Mouse (Mus musculus) testis, postnatal 14 days (tissue): ENCODE data around the gene Rsph3b.
"Not testable (repeated sequence)": the region's sequence is repeated elsewhere in the genome, so short reads cannot be mapped to it uniquely, and the experiment has no call there.

Source experiments
- DNase-seq: peaks from one replicate; pipeline ENCODE4 v3.0.0; 2021; ENCODE audit warnings: low spot score

The Rsph3b gene

DNA sequence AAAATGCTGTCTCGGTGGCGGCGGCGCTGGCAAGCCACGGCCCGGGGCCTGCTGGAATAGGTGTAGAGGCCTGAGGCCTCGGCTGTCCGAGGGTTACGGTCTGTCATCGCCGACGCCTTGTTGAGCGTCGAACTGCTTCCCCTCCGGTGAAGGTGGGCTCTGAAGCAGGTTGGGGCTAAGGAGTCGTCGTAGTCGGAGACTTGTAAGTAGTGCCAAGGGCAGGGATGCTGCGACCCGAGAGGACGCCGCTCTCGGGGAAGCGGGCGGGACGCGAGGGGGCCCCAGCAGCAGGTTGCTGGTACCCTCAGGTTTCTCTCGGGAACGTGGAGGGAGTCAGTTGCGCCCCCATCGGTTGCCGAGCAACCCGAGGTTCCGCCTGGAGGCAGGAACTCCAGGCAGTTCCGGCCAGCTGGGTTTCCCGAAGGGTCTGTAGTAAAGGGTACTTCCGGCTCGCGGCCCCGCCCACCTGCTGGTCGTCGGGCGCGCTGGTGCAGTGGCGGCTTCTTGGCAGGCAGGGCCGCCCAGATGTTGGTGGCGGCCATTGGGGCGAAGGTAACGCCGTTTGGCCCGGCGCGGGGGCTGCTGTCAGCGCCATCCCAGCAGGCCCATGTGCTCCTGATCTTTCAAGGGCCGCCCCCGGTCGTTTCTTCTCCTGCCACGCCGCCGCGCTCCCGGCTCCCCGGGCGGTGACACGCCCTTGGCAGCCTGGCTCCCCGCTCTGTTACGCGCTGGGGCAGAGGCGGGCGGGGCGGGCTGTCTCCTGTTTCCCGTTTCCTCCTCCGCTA, at the start of gene Rsph3b:
Rsph3b (minus strand) TSS at position 699 of the 785 bp plus-strand sequence.
- peak; percentile 92 for DNase-seq

DNA sequence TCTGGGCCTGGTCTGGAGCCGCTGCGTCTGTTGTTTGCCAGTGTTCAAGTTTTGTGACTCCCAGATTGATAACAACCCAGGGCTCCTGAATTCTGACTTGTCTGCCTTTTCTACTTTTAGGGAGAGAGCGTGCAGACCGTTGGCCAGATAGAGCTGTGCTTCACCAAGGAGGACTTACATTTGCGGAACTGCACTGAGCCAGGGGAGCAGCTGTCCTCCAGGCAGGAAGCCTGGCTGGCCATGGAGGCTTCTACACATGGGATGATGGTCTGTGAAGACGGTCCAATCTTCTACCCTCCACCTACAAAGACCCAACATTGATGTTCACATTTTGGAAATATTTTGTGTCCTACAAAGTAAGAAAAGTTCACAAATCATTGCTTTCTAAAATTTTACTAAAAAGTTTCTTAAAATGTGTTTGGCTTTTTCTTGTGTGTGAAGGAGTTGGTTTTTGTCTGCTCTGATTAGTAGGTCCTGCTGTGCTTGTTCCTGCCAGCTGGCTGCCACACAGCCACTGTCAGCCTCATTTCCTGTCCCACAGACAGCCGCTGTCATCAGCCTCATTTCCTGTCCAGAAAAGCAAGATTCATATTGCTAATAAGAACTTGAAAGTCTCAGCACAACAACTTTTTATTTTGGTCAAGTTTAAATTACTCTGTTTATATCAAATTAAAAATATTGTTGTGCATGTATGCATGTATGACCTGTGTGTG, 49.5 kb upstream of the Rsph3b start:
- DNase-seq: not testable (repeated sequence)

DNA sequence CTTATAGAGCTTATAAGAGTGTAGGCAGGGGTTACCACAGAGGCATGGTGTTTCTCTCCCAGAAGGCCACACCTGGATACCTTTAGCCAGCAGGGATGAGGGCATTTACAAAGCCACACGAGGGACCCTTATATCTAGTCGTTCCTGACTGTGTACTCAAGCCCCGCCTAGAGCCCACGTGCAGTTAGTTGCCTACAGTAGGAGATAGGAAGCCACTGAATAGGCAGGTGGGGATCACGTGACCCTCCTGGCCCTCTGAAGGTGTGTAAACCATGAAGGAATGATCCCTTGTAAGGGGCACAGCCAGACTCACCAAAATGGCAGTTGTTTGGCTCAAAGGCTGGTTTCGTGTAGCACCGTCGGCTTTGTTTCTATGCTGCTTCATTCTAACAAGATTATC, 48.3 kb upstream of the Rsph3b start:
- DNase-seq: not testable (repeated sequence)

DNA sequence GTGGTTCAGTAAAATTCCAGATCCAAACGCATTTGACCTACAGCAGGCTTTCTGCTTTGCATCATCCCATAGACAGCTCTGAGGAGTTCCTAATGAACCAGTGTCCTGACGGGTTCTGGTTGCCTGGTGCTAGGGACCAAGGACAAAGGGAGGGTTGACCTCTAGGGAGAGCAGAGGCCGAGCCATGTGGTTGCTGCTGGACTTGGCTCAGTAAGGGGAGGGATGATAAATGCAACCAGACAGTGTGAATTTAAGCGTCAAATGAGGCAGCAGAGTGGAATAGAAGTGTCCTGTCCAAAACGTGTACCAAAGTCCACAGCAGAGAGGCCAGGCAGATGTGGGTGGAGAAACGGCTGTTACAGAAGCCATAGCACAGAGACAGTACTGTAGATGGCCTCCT, 47.0 kb upstream of the Rsph3b start:
- not testable (repeated sequence) for DNase-seq

DNA sequence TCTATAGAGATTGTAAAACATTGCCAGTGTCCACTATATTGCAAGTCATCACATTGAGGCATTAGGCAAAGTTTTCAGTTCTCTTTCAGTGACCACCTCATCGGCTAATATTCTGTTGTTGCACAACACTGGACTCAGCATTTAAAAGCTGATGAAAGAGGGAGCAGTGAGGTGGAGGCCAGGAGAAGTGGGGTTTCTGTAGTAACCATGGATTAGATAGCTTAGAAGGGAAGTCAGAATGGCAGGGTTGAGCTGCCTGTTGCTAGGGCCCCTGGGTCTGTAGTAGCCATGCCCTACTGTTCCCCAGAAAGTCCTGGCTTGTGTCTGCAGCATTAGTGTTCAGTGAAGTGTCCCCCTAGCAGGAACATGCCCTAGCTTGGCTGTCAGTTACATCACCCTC, 37.6 kb upstream of the Rsph3b start:
- not testable (repeated sequence) for DNase-seq

- not testable (repeated sequence) for DNase-seq
Observed at GRCm38 (mm10) chr17:6980144-6980543, 31.7 kb upstream of the Rsph3b start.

DNA sequence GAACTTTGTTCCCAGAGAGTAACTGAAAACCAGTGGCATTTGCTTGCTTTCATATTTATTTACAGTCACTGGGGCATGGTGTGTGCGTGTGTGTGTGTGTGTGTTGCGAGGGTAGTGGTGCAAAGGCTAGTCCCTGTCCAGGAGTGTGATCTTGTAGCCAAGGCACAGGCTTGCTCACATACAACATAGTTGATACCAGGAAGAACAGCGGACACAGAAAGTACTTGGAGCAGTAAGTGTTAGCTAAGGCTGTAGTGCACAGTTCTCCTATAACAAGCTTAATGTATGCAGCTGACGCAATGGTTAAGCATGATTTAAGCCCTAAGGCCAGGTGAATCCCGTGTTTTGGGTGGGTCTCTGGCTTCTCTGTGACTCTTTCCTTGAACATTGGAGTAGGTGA, 30.9 kb upstream of the Rsph3b start:
- DNase-seq: not testable (repeated sequence)

DNA sequence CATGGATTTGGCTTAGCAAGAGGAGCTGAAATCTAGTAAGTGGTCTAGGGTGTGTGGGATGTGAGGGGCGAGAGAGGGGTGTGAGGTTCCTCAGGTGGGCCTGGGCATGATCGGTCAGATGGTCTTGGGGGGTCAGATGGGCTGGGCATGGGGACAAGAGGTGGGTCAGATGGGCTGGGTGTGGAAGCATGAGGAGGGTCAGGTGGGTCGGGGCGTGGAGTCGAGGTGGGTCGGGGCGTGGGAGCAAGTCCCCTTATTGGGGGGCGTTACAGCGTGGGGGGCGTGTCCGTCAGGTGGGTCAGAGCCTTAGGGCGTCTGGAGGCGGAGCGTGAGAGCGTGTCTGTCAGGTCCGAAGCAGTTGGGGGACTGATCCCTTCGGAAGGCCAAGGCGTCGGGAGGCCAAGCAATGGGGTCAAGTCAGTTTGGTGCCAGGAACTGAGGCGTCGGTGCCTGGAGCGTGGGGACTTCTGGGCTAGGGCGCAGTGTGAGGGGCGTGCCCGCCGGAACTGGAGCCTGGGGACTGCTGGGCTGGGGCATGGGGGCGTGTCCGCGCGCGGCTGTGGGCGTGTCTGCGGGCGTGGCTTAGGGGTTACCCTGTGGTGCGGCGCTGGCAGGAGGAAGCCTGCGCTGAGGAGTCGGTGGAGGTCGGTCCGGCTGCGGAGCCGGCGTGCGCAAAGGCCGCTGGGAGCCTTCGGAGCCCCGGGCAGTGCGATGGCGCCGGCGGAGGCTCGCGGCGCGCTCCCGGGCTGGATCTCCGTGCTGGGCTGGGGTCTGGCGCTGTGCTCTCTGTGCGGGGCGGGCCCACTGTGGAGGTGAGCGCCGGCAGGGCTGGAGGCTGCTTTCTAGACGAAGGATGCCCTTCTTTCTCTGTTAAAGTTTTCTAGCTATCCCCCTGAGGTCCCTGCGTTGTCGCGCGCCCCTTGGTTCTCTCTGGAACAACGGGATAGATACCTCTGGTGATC, 30.1 kb upstream of the Rsph3b start, which contains the start of gene Gm49721:
Gm49721 (plus strand) TSS at position 618 of the 962 bp plus-strand sequence.
- DNase-seq: peak; percentile 88

DNA sequence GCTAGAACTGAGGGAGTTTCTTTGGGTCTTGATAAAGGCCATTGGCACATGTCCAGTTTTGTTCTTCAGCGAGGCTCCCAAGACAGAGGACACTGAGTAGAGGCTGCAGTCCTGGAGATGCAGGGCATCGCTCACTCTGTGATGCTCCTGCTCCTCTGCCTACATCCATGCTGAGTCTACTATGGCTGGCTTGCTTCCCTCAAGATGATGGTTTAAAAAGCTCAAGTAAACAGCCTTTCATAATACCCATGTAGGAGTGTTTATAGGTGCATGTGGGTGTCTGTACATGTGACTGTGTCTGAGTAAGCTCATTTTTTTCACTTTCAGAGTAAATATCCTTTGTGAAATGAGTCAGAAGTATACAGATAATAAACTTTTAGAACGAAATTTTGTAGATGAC, 26.5 kb upstream of the Rsph3b start:
- not testable (repeated sequence) for DNase-seq

DNA sequence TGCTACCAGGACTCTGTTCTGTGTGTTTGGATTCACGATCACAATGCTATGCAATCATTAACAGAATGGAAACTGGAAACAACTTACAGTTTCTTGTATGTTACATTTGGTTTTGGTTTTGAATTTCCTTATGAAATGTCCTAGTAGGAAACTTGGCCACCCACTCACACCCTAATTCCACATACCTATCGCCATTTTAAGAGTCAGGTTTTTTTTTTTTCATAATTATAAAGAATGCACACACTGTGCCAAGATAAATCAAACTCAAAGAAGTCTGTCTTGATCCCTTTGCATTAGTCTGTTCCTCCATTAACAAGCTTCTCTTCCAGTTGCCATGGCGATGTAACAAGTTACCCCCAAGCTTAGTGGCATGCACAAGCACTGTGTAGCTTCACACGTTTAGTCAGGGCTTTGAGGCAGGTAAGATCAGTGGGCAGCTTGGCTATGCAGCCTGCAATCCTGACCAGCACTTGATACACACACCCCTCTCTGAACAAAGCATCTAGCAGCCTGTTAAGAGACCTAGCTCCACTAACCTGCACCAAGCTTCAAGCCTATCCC, 24.4 kb upstream of the Rsph3b start:
- not testable (repeated sequence) for DNase-seq

GRCm38 (mm10) chr17:6971238-6971637, 22.8 kb upstream of the Rsph3b start:
- not testable (repeated sequence) for DNase-seq

DNA sequence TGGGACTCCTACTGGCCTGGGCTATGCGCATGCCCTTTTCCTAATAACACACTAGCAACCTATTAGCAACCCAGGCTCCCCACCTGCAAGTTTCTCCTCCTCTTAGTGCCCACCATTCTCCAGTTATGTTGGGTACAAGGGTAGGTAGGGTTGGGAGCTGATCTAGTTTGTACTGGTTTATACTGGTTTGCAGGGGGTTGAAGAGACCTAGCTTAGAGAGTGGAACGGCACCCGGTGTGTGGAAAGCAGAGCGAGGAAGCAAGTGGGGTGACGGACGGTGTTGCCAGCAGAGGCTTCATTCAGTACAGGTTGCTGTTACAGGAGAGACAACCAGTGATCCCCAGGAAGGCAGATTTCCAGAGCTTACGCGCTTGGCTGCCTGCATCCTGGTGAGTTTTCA, 21.9 kb upstream of the Rsph3b start, which contains the start of gene Rnaset2b:
Rnaset2b (plus strand) TSS at position 301 of the 400 bp plus-strand sequence.
- DNase-seq: not testable (repeated sequence)

- not testable (repeated sequence) for DNase-seq
Observed at GRCm38 (mm10) chr17:6967673-6968072, 19.2 kb upstream of the Rsph3b start.

DNA sequence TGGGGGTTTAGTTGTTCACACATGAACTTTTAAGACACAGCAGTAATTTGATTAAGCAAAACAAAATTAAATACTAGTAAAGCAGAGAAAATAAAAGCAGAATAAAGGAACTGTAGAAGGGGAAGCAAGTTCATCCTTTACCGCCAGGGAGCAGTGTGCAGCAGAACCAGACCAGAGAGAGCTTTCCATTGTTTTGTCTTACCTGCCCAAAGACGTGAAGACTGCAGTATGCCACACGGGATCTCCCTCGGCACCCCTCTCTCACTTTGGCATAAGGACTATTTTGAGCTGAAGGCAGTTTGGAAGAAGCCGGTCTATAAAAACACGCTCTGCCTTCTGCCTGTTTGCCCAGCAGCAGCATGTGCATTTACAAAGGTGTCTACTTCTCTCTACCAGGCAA, 16.9 kb upstream of the Rsph3b start:
- not testable (repeated sequence) for DNase-seq

GRCm38 (mm10) chr17:6962936-6963335, 14.5 kb upstream of the Rsph3b start:
- not testable (repeated sequence) for DNase-seq

DNA sequence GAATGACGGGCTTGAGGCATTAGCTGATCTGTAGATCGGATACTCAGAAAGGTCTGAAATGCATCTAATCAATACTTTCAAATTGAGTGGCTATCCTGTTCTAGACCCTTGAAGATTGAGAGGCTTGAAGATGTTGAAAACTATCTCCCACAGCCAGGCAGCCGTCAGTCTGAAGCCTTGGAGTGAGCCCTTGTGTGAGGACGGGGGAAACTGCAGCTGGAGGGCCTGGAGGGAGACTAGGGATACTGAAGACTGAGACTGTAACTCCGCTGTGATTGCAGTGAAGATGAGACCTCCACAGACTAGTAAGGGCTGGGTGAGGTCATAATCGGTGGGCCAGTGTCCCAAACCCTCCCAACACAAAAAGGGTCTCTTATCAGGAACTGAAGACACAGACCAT, 13.9 kb upstream of the Rsph3b start:
- not testable (repeated sequence) for DNase-seq

GRCm38 (mm10) chr17:6961181-6962000, 12.9 kb upstream of the Rsph3b start:
- not testable (repeated sequence) for DNase-seq

DNA sequence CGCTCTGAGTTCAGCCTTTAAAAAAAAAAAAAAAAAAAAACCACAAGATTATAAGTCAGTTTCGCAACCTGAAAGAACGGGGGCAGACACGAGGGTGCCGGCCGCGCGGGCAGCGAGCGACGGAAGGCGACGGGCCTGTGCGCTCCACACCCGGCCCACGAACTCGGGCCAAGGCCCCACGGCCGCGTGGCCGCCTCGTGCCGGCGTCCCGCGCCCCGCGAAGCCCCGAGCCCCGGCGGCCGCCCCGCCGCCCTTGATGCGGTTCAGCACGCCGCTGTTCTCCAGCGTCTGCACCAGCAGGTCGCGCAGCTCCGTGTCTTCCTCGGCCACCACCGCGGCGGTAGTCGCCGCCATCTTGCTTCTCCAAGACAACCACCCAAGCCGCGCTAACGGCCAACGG, 12.3 kb upstream of the Rsph3b start, which contains the start of gene Tagap1:
Tagap1 (minus strand) TSS at position 381 of the 400 bp plus-strand sequence.
- peak; percentile 64 for DNase-seq

DNA sequence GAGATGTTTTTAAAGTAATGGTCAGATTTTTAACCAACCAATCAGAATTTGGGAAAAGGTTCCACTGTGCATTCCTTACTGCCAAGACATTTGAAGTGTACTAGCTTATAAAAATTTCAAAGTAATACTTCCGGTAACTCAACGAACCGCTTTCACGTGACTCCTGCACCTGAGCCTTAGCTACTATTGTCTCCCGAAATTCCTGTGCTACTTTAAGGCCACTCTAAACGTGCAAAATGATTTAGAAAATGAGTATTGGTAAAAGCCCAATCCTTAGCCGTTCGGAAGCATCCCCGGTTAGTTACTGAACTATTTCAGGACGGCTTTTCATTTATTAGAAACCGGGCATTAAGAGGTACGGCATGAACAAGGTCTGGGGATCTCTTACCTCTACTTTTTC, 11.9 kb upstream of the Rsph3b start:
- not testable (repeated sequence) for DNase-seq

GRCm38 (mm10) chr17:6959543-6960259, 11.2 kb upstream of the Rsph3b start:
- DNase-seq: not testable (repeated sequence)
